Mouse (Mus musculus): Measurements from ENCODE around the gene Cyp2s1.
A peak's percentile ranks its signal among the peaks of the same experiment; 100 is the strongest.
"Not testable (repeated sequence)": the region's sequence is repeated elsewhere in the genome, so short reads cannot be mapped to it uniquely, and the experiment has no call there.

Gene Cyp2s1

GRCm38 (mm10) chr7:25811716-25812115, 5.0 kb downstream of the Cyp2s1 start:
- no peak for DNase-seq (ENCODE audit: low read depth)

- DNase-seq (ENCODE audit: low read depth) = peak; percentile 58
Measured at GRCm38 (mm10) chr7:25805631-25806343, 10.9 kb downstream of the Cyp2s1 start.

- no peak for DNase-seq (ENCODE audit: low read depth)
Measured at GRCm38 (mm10) chr7:25804792-25805191, 11.9 kb downstream of the Cyp2s1 start.

- DNase-seq (ENCODE audit: low read depth) = no peak
Measured at GRCm38 (mm10) chr7:25803460-25803859, 13.3 kb downstream of the Cyp2s1 start.

- DNase-seq (ENCODE audit: low read depth) = peak; percentile 59
Measured at GRCm38 (mm10) chr7:25802241-25803125, 14.2 kb downstream of the Cyp2s1 start.

- DNase-seq (ENCODE audit: low read depth) = no peak
Measured at GRCm38 (mm10) chr7:25801031-25801430, 15.7 kb downstream of the Cyp2s1 start.

GRCm38 (mm10) chr7:25799369-25799768, 17.3 kb downstream of the Cyp2s1 start:
- DNase-seq (ENCODE audit: low read depth) = no peak

- DNase-seq (ENCODE audit: low read depth) = no peak
Measured at GRCm38 (mm10) chr7:25798540-25798939, 18.2 kb downstream of the Cyp2s1 start.

GRCm38 (mm10) chr7:25794775-25795174, 21.9 kb downstream of the Cyp2s1 start:
- DNase-seq (ENCODE audit: low read depth) = no peak

- no peak for DNase-seq (ENCODE audit: low read depth)
Measured at GRCm38 (mm10) chr7:25793679-25794078, 23.0 kb downstream of the Cyp2s1 start.

GRCm38 (mm10) chr7:25792966-25793365, 23.7 kb downstream of the Cyp2s1 start:
- not testable (repeated sequence) for DNase-seq (ENCODE audit: low read depth)

GRCm38 (mm10) chr7:25790615-25791014, 26.1 kb downstream of the Cyp2s1 start:
- DNase-seq (ENCODE audit: low read depth) = no peak

GRCm38 (mm10) chr7:25789129-25789440, 27.6 kb downstream of the Cyp2s1 start:
- DNase-seq (ENCODE audit: low read depth) = no peak

GRCm38 (mm10) chr7:25788220-25789128, 28.2 kb downstream of the Cyp2s1 start, which contains the start of gene Axl:
Axl (minus strand) TSS chr7:25788705.
- DNase-seq (ENCODE audit: low read depth) = peak; percentile 60

GRCm38 (mm10) chr7:25787456-25788219, 29.1 kb downstream of the Cyp2s1 start:
- DNase-seq (ENCODE audit: low read depth) = no peak

- DNase-seq (ENCODE audit: low read depth) = no peak
Measured at GRCm38 (mm10) chr7:25786974-25787373, 29.7 kb downstream of the Cyp2s1 start.

- no peak for DNase-seq (ENCODE audit: low read depth)
Measured at GRCm38 (mm10) chr7:25785752-25786151, 31.0 kb downstream of the Cyp2s1 start.

GRCm38 (mm10) chr7:25784808-25785207, 31.9 kb downstream of the Cyp2s1 start:
- no peak for DNase-seq (ENCODE audit: low read depth)

- no peak for DNase-seq (ENCODE audit: low read depth)
Measured at GRCm38 (mm10) chr7:25783746-25784145, 33.0 kb downstream of the Cyp2s1 start.

GRCm38 (mm10) chr7:25782744-25783143, 34.0 kb downstream of the Cyp2s1 start:
- DNase-seq (ENCODE audit: low read depth) = no peak

GRCm38 (mm10) chr7:25781937-25782610, 34.6 kb downstream of the Cyp2s1 start:
- no peak for DNase-seq (ENCODE audit: low read depth)
